Mouse (Mus musculus) lung, embryonic 14.5 days (tissue): ENCODE results near the gene Gm15446. TPM values are rescaled to one million over a fixed set of nuclear protein-coding genes. Genes with fewer than 3 reads are reported as not detected.
"Not testable (repeated sequence)": the region's sequence is repeated elsewhere in the genome, so short reads cannot be mapped to it uniquely, and the experiment has no call there.

Experiments used
- ATAC-seq: fragments of 200-750 bp; cut with Nextera tagmentation; 2 replicates; pipeline ENCODE4 v1.8.0; 2017; ENCODE audit warnings: mild to moderate bottlenecking, moderate TSS enrichment, moderate library complexity; ENCODE audit not compliant: insufficient read depth
- DNase-seq: peaks from one replicate; pipeline ENCODE4 v3.0.0-alpha.2; 2015
- H3K27ac ChIP-seq: fragments of 300-500 bp; sonication (generic); 2 replicates; pipeline ENCODE4 v1.5.1; 2014; ENCODE audit warnings: low read depth, mild to moderate bottlenecking, moderate library complexity
- H3K27me3 ChIP-seq: fragments of 300-500 bp; sonication (generic); 2 replicates; pipeline ENCODE4 v1.6.1; 2014; ENCODE audit warnings: low read length, control low read depth; ENCODE audit not compliant: insufficient read depth
- H3K36me3 ChIP-seq: fragments of 300-500 bp; sonication (generic); 2 replicates; pipeline ENCODE4 v1.6.1; 2014; ENCODE audit warnings: control low read depth; ENCODE audit not compliant: insufficient read depth
- H3K4me1 ChIP-seq: fragments of 300-500 bp; sonication (generic); 2 replicates; pipeline ENCODE4 v1.6.1; 2014; ENCODE audit warnings: antibody characterized with exemption, control low read depth; ENCODE audit not compliant: insufficient read depth
- H3K4me2 ChIP-seq: fragments of 300-500 bp; sonication (generic); 2 replicates; pipeline ENCODE4 v1.6.1; 2014; ENCODE audit warnings: mild to moderate bottlenecking
- H3K4me3 ChIP-seq: fragments of 300-500 bp; sonication (generic); 2 replicates; pipeline ENCODE4 v1.5.1; 2014; ENCODE audit warnings: low read depth, low read length
- H3K9ac ChIP-seq: fragments of 300-500 bp; sonication (generic); 2 replicates; pipeline ENCODE4 v1.6.1; 2014
- H3K9me3 ChIP-seq: fragments of 300-500 bp; sonication (generic); 2 replicates; pipeline ENCODE4 v1.6.1; 2016; ENCODE audit warnings: low read depth, low read length, control low read depth
- CTCF ChIP-seq: IDR thresholded peaks from 2 replicates; pipeline ENCODE4 v1.5.1; 2016; ENCODE audit warnings: antibody characterized with exemption, low read depth
- WGBS: fragments of 180-500 bp; shearing (Covaris S2); extraction: QIAGEN DNeasy Blood & Tissue Kit; methylation state at CpG from one replicate; pipeline ENCODE4 v1.1.7; 2014; 5-methylcytosine and 5-hydroxymethylcytosine counted together
- polyA plus RNA-seq: library from polyadenylated mRNA; unstranded; fragments of >200 nt; fragmentation: Nextera tagmentation; extraction: Ambion mirVana; gene quantifications from 2 replicates; pipeline ENCODE4 v1.2.1, GENCODE M21; 2014

Gm15446 gene
- polyA plus RNA-seq, result 0.74 and 0.91 TPM in 2 replicates

GRCm38 (mm10) chr5:109923261-109924071 lies at the start of gene Gm15446:
TSS of gene Gm15446 (plus strand) at chr5:109923400.
- H3K27ac ChIP-seq, result not testable (repeated sequence)
- under 1% methylated on average over 22 of the region's 22 CpGs for WGBS

GRCm38 (mm10) chr5:109924129-109924528 lies 929 bp downstream of the Gm15446 start:
- H3K27ac ChIP-seq, ATAC-seq: not testable (repeated sequence)

More at GRCm38 (mm10) chr5:109923261-109924071, at the start of gene Gm15446:
- H3K27me3 ChIP-seq, H3K9me3 ChIP-seq, H3K4me1 ChIP-seq, H3K36me3 ChIP-seq: not testable (repeated sequence)
- H3K4me3 ChIP-seq, result peak within 1 kb of the TSS; percentile 47
- ATAC-seq (peak; percentile 99), DNase-seq (peak; percentile 91)
- peak within 1 kb of the TSS; percentile 61 for H3K4me2 ChIP-seq
- H3K9ac ChIP-seq, result peak within 1 kb of the TSS; percentile 52

DNA sequence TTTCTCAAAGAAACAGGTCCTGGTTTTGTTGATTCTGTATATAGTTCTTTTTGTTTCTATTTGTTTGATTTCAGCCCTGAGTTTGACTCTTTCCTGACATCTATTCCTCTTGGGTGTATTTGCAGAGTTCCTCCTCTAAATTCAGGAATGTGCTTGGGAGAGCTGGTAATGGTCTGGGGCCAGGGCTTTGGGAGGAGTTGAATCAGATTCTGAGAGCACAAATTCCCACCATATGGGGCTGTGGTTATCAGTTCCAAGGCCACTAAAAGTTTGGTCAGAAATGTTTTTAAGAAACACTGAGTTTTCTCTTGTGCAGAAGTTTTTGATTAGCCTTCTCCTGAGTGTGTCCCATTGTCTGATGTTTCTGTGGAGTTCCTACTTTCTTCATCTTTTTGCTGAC lies 1.7 kb downstream of the Gm15446 start:
- ATAC-seq (no peak), DNase-seq (no peak)
- Histone ChIP-seq H3K4me3 (no peak overlapping the region), H3K9ac (no peak overlapping the region), H3K9me3 (no peaks in the 10 kb centered on the region), H3K27me3 (no peaks in the 10 kb centered on the region), H3K4me2 (no peak overlapping the region), H3K36me3 (no peaks in the 10 kb centered on the region), H3K4me1 (0 out of 2 replicates have a peak, but pooled peaks cover 3% of the 10 kb centered on the region), H3K27ac (no peak overlapping the region)
- TF ChIP-seq CTCF, result no peak

More at GRCm38 (mm10) chr5:109924129-109924528, 929 bp downstream of the Gm15446 start:
- not testable (repeated sequence) for H3K36me3 ChIP-seq, H3K27me3 ChIP-seq, DNase-seq, H3K4me1 ChIP-seq, H3K9me3 ChIP-seq
- Histone ChIP-seq H3K9ac (peak overlapping the region; percentile 52), H3K4me2 (peak overlapping the region; percentile 61), H3K4me3 (peak overlapping the region; percentile 47)
- 9% methylated on average over 2 of the region's 2 CpGs for WGBS

DNA sequence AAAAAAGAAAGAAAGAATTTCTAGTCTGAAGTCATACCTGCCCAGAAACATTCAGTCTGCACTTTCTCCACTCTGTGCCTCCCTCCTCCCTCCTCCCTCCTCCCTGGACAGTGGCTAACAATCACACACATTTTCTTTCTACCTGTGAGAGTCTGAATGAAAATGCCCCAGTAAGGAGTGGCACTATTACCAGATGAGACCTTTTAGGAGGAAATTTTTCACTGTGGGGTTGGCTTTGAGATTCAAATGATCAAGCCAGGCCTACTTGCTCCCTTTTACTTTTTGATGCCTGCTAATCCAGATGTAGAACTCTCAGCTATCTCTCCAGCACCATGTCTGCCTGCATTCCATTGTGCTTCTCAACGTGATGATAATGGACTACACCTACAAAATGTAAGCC lies 27.1 kb downstream of the Gm15446 start:
- no peak for TF ChIP-seq CTCF
- Histone ChIP-seq H3K27me3 (no peaks in the 10 kb centered on the region), H3K9ac (no peak overlapping the region), H3K27ac (no peak overlapping the region), H3K4me2 (no peak overlapping the region), H3K4me1 (no peaks in the 10 kb centered on the region), H3K9me3 (no peaks in the 10 kb centered on the region), H3K36me3 (no peaks in the 10 kb centered on the region), H3K4me3 (no peak overlapping the region)
- no peak for DNase-seq
- no peak for ATAC-seq
- WGBS, result 59% methylated on average over 1 of the region's 1 CpGs

GRCm38 (mm10) chr5:109980743-109981142 lies 57.5 kb downstream of the Gm15446 start:
- H3K9ac ChIP-seq, H3K36me3 ChIP-seq, H3K4me3 ChIP-seq, ATAC-seq, H3K4me2 ChIP-seq, H3K27me3 ChIP-seq, H3K9me3 ChIP-seq, H3K27ac ChIP-seq, DNase-seq, H3K4me1 ChIP-seq: not testable (repeated sequence)
- WGBS, result 88% methylated on average over 2 of the region's 2 CpGs

Other genes with a start within 250 kb of the Gm15446 start
- 2.6 and 2.9 TPM in 2 replicates for gene 5430403G16Rik, start 232.4 kb upstream of the Gm15446 start, polyA plus RNA-seq
- gene 4930522L14Rik, start 171.5 kb upstream of the Gm15446 start, polyA plus RNA-seq, result 9.8 and 11.8 TPM in 2 replicates
- 22.8 TPM in 2 replicates for gene Zfp932, start 73.1 kb downstream of the Gm15446 start, polyA plus RNA-seq
- 3.3 and 7.2 TPM in 2 replicates for gene Gm17655, start 149.1 kb downstream of the Gm15446 start, polyA plus RNA-seq
- 1.9 and 2.2 TPM in 2 replicates for gene Gm35315, start 171.0 kb downstream of the Gm15446 start, polyA plus RNA-seq
- 2.2 TPM in 2 replicates for gene Plcxd1, start 176.6 kb downstream of the Gm15446 start, polyA plus RNA-seq
- 26.2 and 29.8 TPM in 2 replicates for gene Gtpbp6, start 184.8 kb downstream of the Gm15446 start, polyA plus RNA-seq
- gene Zfp605, start 186.7 kb downstream of the Gm15446 start, polyA plus RNA-seq, result 3.3 and 3.8 TPM in 2 replicates
- 41.8 and 42.3 TPM in 2 replicates for gene Chfr, start 212.4 kb downstream of the Gm15446 start, polyA plus RNA-seq